Mouse (Mus musculus) layer of hippocampus, postnatal 10 days (tissue): Measurements from ENCODE around the gene Ceacam13. TPM values are rescaled to one million over a fixed set of nuclear protein-coding genes. Genes with fewer than 3 reads are reported as not detected.
"Not testable (repeated sequence)": the region's sequence is repeated elsewhere in the genome, so short reads cannot be mapped to it uniquely, and the experiment has no call there.

Experiments
- DNase-seq, 2 experiments: peaks; one replicate each; pipeline ENCODE4 v3.0.0; 2021; ENCODE audit warnings: low spot score in 2 of 2
- long read RNA-seq: library from polyadenylated mRNA; stranded (forward); transcript quantifications from one replicate; pipeline ENCODE4 v2.0.0, GENCODE M21; 2023
- microRNA-seq, 2 experiments: library from miRNA; unstranded; fragments of <30 nt; microRNA quantifications; one replicate each; pipeline ENCODE4 v1.2.0; 2021
- total RNA-seq, 2 experiments: library from RNA; stranded (reverse); gene quantifications; 2 replicates each; pipeline ENCODE4 v1.2.3; 2021

Ceacam13 gene
- total RNA-seq, result not detected
- long read RNA-seq, result 0 reads

DNA sequence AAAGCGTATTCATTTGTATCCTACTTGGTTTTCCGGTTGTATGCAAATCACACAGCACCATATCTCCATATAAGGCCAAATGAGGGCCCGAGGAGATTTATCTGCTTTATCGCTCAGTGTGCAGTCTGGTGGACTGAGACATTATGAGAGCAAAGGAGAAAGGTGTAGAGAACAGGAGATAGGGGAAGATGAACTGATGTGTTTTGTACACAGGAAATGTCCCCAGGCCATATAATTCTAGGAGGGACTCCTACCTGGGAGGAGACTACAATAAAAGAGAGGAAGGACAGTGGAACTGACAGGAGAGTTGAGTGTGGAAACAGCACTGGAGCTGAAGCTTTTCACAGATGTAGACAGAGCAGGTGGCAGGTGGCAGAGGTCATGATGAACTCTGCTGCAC lies at the start of gene Ceacam13:
Gene Ceacam13, plus strand, starts transcription at position 301 of the 400 bp plus-strand sequence.
- no peak for DNase-seq

DNA sequence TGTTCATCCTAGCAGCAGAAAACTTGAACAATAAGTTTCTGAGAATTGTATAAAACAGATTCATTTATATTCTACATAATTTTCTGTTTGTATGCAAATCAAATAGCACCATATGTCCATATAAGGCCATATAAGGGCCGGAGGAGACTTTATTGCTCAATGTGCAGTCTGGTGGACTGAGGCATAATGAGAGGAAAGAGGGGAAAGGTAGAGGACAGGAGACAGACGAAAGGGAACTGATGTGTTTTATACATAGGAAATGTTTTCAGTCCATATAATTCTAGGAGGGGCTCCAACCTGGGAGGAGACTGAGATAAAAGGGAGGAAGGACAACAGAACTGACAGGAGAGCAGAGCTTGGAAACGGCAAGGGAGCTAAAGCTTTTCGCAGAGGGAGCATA lies 37.9 kb upstream of the Ceacam13 start, which contains the start of gene Ceacam11:
Gene Ceacam11, plus strand, starts transcription at position 301 of the 400 bp plus-strand sequence.
- no peak for DNase-seq

DNA sequence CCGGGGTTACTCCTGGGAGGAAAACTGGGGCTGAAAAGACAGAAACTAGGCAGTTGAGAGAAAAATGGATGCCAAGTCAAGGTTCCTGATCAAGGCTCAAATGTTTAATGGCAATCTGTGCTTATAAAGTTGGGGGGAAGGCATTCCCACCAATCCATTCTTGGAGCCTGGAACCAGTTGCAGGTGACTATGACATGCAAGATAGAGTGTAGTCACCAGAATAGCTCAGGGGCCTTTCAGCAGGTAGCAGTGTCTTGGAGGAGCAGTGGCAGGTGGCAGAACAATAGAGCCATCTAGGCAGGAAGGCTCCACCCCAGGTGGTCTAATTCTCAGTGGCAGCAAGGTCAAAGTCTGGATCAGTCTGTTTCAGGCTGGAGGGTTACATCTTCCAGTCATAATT lies 8.6 kb upstream of the Ceacam13 start:
- DNase-seq, result not testable (repeated sequence)

DNA sequence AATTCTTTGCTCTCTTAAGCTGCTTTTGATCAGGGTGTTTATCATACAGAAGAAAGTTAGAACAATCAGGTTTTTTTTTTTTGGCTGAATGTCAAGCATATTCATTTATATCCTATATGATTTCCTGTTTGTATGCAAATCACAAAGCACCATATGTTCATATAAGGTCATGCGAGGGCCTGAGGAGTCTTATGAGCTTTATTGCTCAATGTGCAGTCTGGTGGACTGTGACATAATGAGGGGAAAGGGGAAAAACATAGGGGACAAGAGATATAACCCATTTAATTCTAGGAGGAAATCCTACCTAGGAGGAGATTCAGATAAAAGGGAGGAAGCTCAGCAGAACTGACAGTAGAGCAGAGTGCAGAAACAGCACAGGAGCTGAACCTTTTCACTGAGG lies 55.9 kb downstream of the Ceacam13 start, which contains the start of gene Ceacam12:
Gene Ceacam12, plus strand, starts transcription at position 301 of the 400 bp plus-strand sequence.
- no peak for DNase-seq

Small RNA genes lying within 50 kb of the gene (microRNA-seq; reads per million reads assigned to microRNA genes)
- gene Gm22414, result 0 reads per million in 2 experiments

Other genes with a start within 250 kb of the Ceacam13 start
- not detected for gene Ceacam14, start 197.3 kb upstream of the Ceacam13 start, total RNA-seq
- gene Gm5155, start 138.1 kb upstream of the Ceacam13 start, total RNA-seq, result not detected
- not detected for gene Ceacam11, start 37.8 kb upstream of the Ceacam13 start, total RNA-seq
- not detected for gene Ceacam12, start 56.0 kb downstream of the Ceacam13 start, total RNA-seq
- gene Igfl3, start 166.6 kb downstream of the Ceacam13 start, total RNA-seq, result not detected
- gene Mill1, start 235.5 kb downstream of the Ceacam13 start, total RNA-seq, result not detected